Mouse (Mus musculus) liver, adult 2 months (tissue): ENCODE measurements at regions not wholly inside any gene's neighbourhood (a gene's known extent, or its start where the extent isn't known, plus 50 kb on each side); places are given as distances from the start of the nearest gene placed in this dataset.

Source experiments
- DNase-seq: peaks from one replicate; pipeline ENCODE4 v3.0.0-alpha.2; 2011; ENCODE audit warnings: low read depth, low spot score; ENCODE audit errors: extremely low read depth
- H3K27ac ChIP-seq: fragments of 200-500 bp; replicated peaks from 2 replicates; pipeline ENCODE4 v1.5.1; 2012; ENCODE audit warnings: low read depth, mild to moderate bottlenecking, control low read depth, inconsistent platforms, low read length; ENCODE audit not compliant: insufficient read depth
- H3K27me3 ChIP-seq: fragments of 200-500 bp; 2 replicates; pipeline ENCODE4 v1.6.1; 2012; ENCODE audit warnings: mild to moderate bottlenecking, moderate library complexity, low read length, inconsistent platforms; ENCODE audit not compliant: control insufficient read depth, insufficient read depth
- H3K36me3 ChIP-seq: fragments of 200-500 bp; 2 replicates; pipeline ENCODE4 v1.6.1; 2012; ENCODE audit warnings: low read length, inconsistent platforms; ENCODE audit not compliant: control insufficient read depth, insufficient read depth
- H3K4me1 ChIP-seq: fragments of 200-500 bp; 2 replicates; pipeline ENCODE4 v1.6.1; 2011; ENCODE audit warnings: low read length; ENCODE audit not compliant: control insufficient read depth, insufficient read depth
- H3K4me3 ChIP-seq: fragments of 200-500 bp; 2 replicates; pipeline ENCODE4 v1.5.1; 2011; ENCODE audit warnings: low read depth, mild to moderate bottlenecking, control low read depth, low read length, moderate library complexity; ENCODE audit not compliant: insufficient read depth
- H3K79me2 ChIP-seq: fragments of 200-500 bp; 2 replicates; pipeline ENCODE4 v1.6.1; 2012; ENCODE audit warnings: inconsistent platforms, mild to moderate bottlenecking, low read length, moderate library complexity; ENCODE audit not compliant: control insufficient read depth, insufficient read depth
- H3K9ac ChIP-seq: fragments of 200-500 bp; 2 replicates; pipeline ENCODE4 v1.6.1; 2012; ENCODE audit warnings: low read depth, mild to moderate bottlenecking, control low read depth, inconsistent platforms, low read length
- CTCF ChIP-seq: fragments of 200-500 bp; IDR thresholded peaks from 2 replicates; pipeline ENCODE4 v1.5.1; 2011; ENCODE audit warnings: low read depth, low read length, control low read depth
- POLR2A ChIP-seq: fragments of 200-500 bp; IDR thresholded peaks from 2 replicates; pipeline ENCODE4 v1.6.1; 2011; ENCODE audit warnings: low read length, control low read depth; ENCODE audit not compliant: insufficient read depth; ENCODE audit errors: extremely low read depth
- WGBS: fragments of 180-500 bp; shearing (Covaris S2); methylation state at CpG from one replicate; pipeline ENCODE4 v1.1.7; 2018; 5-methylcytosine and 5-hydroxymethylcytosine counted together

GRCm38 (mm10) chr2:108783457-108783856, 497.1 kb upstream of the Kif18a start:
- Histone ChIP-seq H3K27ac (no peak overlapping the region), H3K27me3 (no peaks in the 10 kb centered on the region), H3K4me3 (no peak overlapping the region), H3K36me3 (no peaks in the 10 kb centered on the region), H3K79me2 (no peaks in the 10 kb centered on the region), H3K9ac (no peak overlapping the region), H3K4me1 (no peaks in the 10 kb centered on the region)
- TF ChIP-seq POLR2A, result no peak
- no peak for TF ChIP-seq CTCF
- DNase-seq, result no peak

- TF ChIP-seq POLR2A (no peak), CTCF (no peak)
- Histone ChIP-seq H3K36me3 (no peaks in the 10 kb centered on the region), H3K4me3 (no peak overlapping the region), H3K27me3 (no peaks in the 10 kb centered on the region), H3K4me1 (no peaks in the 10 kb centered on the region), H3K27ac (no peak overlapping the region), H3K79me2 (no peaks in the 10 kb centered on the region), H3K9ac (no peak overlapping the region)
- DNase-seq, result no peak
- 84% methylated on average over 19 of the region's 19 CpGs for WGBS
Measured at GRCm38 (mm10) chr2:108785161-108785957, 495.2 kb upstream of the Kif18a start.

GRCm38 (mm10) chr2:108789166-108789565, 491.4 kb upstream of the Kif18a start:
- TF ChIP-seq CTCF, result no peak
- Histone ChIP-seq H3K27ac (no peak overlapping the region), H3K27me3 (no peaks in the 10 kb centered on the region), H3K4me3 (no peak overlapping the region), H3K9ac (no peak overlapping the region), H3K4me1 (no peaks in the 10 kb centered on the region), H3K79me2 (no peaks in the 10 kb centered on the region), H3K36me3 (no peaks in the 10 kb centered on the region)
- 84% methylated on average over 7 of the region's 7 CpGs for WGBS
- no peak for DNase-seq

- H3K79me2 ChIP-seq, result no peaks in the 10 kb centered on the region
- TF ChIP-seq POLR2A (no peak), CTCF (no peak)
- no peak overlapping the region for H3K4me3 ChIP-seq
- no peaks in the 10 kb centered on the region for H3K36me3 ChIP-seq
- no peaks in the 10 kb centered on the region for H3K27me3 ChIP-seq
- no peak for DNase-seq
- no peaks in the 10 kb centered on the region for H3K4me1 ChIP-seq
- 71% methylated on average over 2 of the region's 2 CpGs for WGBS
- no peak overlapping the region for H3K9ac ChIP-seq
- no peak overlapping the region for H3K27ac ChIP-seq
Measured at GRCm38 (mm10) chr2:108795145-108795544, 485.4 kb upstream of the Kif18a start.

- H3K27me3 ChIP-seq, result no peaks in the 10 kb centered on the region
- H3K36me3 ChIP-seq, result no peaks in the 10 kb centered on the region
- TF ChIP-seq POLR2A, result no peak
- TF ChIP-seq CTCF, result no peak
- H3K79me2 ChIP-seq, result no peaks in the 10 kb centered on the region
- 91% methylated on average over 2 of the region's 2 CpGs for WGBS
- DNase-seq, result no peak
- H3K9ac ChIP-seq, result no peak overlapping the region
- no peak overlapping the region for H3K27ac ChIP-seq
- no peak overlapping the region for H3K4me3 ChIP-seq
- H3K4me1 ChIP-seq, result no peaks in the 10 kb centered on the region
Measured at GRCm38 (mm10) chr2:108796816-108797581, 483.5 kb upstream of the Kif18a start.

GRCm38 (mm10) chr2:108812367-108812766, 468.2 kb upstream of the Kif18a start:
- DNase-seq, result no peak
- TF ChIP-seq POLR2A, result no peak
- Histone ChIP-seq H3K9ac (no peak overlapping the region), H3K4me3 (no peak overlapping the region), H3K79me2 (no peaks in the 10 kb centered on the region), H3K27me3 (no peaks in the 10 kb centered on the region), H3K36me3 (no peaks in the 10 kb centered on the region), H3K27ac (no peak overlapping the region), H3K4me1 (no peaks in the 10 kb centered on the region)
